Mouse (Mus musculus) lung, postnatal 4 days (tissue): ENCODE results near the gene Als2cr12.
"Not testable (repeated sequence)": the region's sequence is repeated elsewhere in the genome, so short reads cannot be mapped to it uniquely, and the experiment has no call there.

Experiments
- DNase-seq, 2 experiments: peaks; one replicate each; pipeline ENCODE4 v3.0.0; 2021

The Als2cr12 gene

DNA sequence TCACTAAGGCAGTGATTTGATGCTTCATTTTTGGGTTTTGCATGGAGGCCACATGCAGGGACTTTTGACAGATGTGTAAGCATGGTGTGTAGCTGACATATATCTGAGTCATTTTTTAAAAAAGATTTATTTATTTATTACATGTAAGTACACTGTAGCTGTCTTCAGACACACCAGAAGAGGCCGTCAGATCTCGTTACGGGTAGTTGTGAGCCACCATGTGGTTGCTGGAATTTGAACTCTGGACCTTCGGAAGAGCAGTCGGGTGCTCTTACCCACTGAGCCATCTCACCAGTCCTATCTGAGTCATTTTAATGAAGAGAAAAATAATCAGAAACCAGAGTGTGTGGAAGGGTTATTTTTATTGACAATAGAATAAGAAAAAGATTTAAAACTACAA lies 86.2 kb downstream of the Als2cr12 start:
- DNase-seq: not testable (repeated sequence)

DNA sequence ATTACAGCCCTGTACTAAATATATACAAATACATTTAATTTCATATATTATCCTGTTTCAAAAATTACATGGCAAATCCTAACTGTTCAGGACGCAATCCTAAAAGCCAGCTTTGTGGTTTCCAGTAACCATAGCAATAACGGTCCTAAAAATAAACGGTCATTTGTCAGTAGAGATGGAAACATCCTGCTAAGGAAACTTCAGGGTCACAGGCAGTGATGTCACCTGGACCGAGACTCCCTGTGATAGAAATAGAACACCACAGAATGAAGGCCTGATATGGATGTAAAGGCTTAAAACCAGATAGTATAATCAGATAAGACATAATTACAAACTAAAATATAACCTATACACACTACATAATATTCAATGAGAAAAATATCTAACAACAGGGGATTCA lies 92.1 kb downstream of the Als2cr12 start:
- no peak for DNase-seq

DNA sequence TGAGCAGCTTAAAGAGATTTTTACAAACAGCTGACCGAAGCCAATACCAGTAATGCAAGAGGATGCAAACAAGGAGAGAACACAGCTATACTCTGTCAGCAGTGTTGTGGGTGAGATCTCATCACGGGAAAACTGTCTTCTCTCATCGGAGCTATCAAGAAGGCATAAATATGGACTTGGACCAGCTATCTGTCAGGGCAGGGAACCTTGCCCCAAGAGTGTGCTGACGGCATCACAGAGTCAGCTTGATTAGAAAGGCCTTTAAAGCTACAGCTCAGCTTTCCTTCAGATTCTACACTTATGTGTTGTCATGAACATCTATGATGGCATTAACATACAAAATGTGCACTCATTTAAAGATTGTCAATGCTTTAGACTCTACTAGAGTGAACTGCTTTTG lies 93.1 kb downstream of the Als2cr12 start:
- no peak for DNase-seq
